Mouse (Mus musculus) hindbrain, embryonic 13.5 days (tissue): ENCODE results near the gene Znrd1as. TPM values are rescaled to one million over a fixed set of nuclear protein-coding genes. Genes with fewer than 3 reads are reported as not detected.

Experiments used
- ATAC-seq: fragments of 200-750 bp; cut with Nextera tagmentation; 2 replicates; pipeline ENCODE4 v1.8.0; 2017; ENCODE audit warnings: moderate TSS enrichment; ENCODE audit not compliant: low FRiP score
- H3K27ac ChIP-seq: fragments of 300-500 bp; sonication (generic); 2 replicates; pipeline ENCODE4 v1.5.1; 2015; ENCODE audit warnings: inconsistent platforms, mild to moderate bottlenecking, moderate library complexity
- H3K27me3 ChIP-seq: fragments of 300-500 bp; sonication (generic); 2 replicates; pipeline ENCODE4 v1.6.1; 2015; ENCODE audit warnings: mild to moderate bottlenecking, inconsistent platforms
- H3K36me3 ChIP-seq: fragments of 300-500 bp; sonication (generic); 2 replicates; pipeline ENCODE4 v1.6.1; 2015; ENCODE audit warnings: mild to moderate bottlenecking, inconsistent platforms
- H3K4me1 ChIP-seq: fragments of 300-500 bp; sonication (generic); replicated peaks from 2 replicates; pipeline ENCODE4 v1.6.1; 2015; ENCODE audit warnings: inconsistent platforms
- H3K4me2 ChIP-seq: fragments of 300-500 bp; sonication (generic); 2 replicates; pipeline ENCODE4 v1.6.1; 2015; ENCODE audit warnings: inconsistent platforms, mild to moderate bottlenecking, moderate library complexity
- H3K4me3 ChIP-seq: fragments of 300-500 bp; sonication (generic); 2 replicates; pipeline ENCODE4 v1.5.1; 2015; ENCODE audit warnings: mild to moderate bottlenecking, inconsistent platforms
- H3K9ac ChIP-seq: fragments of 300-500 bp; sonication (generic); 2 replicates; pipeline ENCODE4 v1.6.1; 2015; ENCODE audit warnings: mild to moderate bottlenecking, inconsistent platforms
- H3K9me3 ChIP-seq: fragments of 300-500 bp; sonication (generic); 2 replicates; pipeline ENCODE4 v1.6.1; 2016; ENCODE audit warnings: inconsistent platforms
- WGBS: fragments of 180-500 bp; shearing (Covaris S2); methylation state at CpG from one replicate; pipeline ENCODE4 v1.1.7; 2015; 5-methylcytosine and 5-hydroxymethylcytosine counted together
- polyA plus RNA-seq: library from polyadenylated mRNA; unstranded; fragments of >200 nt; fragmentation: Nextera tagmentation; extraction: Ambion mirVana; gene quantifications from 2 replicates; pipeline ENCODE4 v1.2.1, GENCODE M21; 2015

Gene Znrd1as
- polyA plus RNA-seq, 1 experiment from 2014 or later: 6.3 TPM

DNA sequence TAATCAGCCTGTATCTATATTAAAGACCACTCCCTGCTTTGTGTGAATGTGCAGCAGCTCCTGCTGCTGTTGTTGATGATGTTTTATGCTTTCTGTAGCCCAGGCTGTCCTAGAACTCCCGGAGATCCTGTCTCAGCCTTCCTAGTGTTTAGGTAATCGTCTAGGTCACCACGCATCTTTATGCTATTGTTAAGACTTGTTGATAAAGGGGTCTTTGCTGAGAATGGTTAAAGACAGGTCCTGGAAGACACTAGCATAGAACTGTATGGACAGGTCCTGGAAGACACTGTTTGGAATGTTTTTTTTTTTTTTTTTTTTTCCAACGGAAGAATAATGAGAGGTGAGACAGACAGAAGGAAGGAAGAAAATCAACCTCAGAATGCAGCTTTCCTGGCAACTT is 45.0 kb downstream of the Znrd1as start:
- no peaks in the 10 kb centered on the region for H3K9me3 ChIP-seq
- peak overlapping the region; percentile 66 for H3K4me2 ChIP-seq
- H3K9ac ChIP-seq: peak overlapping the region; percentile 96
- peak overlapping the region; percentile 98 for H3K27ac ChIP-seq
- peak overlapping the region; percentile 86 for H3K4me3 ChIP-seq
- peaks cover 28% of the 10 kb centered on the region for H3K4me1 ChIP-seq
- H3K36me3 ChIP-seq: peaks cover 36% of the 10 kb centered on the region
- no peaks in the 10 kb centered on the region for H3K27me3 ChIP-seq
- peak; percentile 2; the same call in 1 of the 2 replicates for ATAC-seq
- WGBS: 22% methylated on average over 4 of the region's 4 CpGs

DNA sequence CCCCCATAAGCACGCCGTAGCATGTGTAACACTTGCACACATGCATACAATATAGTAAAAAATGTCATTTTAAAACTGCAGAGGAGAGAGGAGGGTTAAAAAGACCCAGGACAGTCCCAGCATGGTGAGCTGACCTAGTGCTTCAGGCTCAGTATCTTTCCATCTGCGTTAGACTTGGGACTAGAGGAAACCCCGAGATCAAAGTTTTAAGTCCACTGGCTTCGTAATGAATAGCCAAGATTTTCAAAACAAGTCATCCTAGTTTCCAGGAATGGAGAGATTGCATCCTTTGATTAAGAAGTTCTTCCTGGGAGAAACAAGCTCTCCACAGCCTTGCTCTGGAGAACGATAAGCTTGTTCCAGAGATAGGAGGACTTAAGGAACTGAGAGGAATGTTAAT is 49.8 kb downstream of the Znrd1as start:
- WGBS: 92% methylated on average over 6 of the region's 6 CpGs
- ATAC-seq: no peak
- Histone ChIP-seq H3K9me3 (no peaks in the 10 kb centered on the region), H3K4me1 (peaks cover 46% of the 10 kb centered on the region), H3K27me3 (no peaks in the 10 kb centered on the region), H3K9ac (no peak overlapping the region), H3K4me2 (no peak overlapping the region), H3K27ac (no peak overlapping the region), H3K36me3 (peaks cover 70% of the 10 kb centered on the region), H3K4me3 (no peak overlapping the region)

DNA sequence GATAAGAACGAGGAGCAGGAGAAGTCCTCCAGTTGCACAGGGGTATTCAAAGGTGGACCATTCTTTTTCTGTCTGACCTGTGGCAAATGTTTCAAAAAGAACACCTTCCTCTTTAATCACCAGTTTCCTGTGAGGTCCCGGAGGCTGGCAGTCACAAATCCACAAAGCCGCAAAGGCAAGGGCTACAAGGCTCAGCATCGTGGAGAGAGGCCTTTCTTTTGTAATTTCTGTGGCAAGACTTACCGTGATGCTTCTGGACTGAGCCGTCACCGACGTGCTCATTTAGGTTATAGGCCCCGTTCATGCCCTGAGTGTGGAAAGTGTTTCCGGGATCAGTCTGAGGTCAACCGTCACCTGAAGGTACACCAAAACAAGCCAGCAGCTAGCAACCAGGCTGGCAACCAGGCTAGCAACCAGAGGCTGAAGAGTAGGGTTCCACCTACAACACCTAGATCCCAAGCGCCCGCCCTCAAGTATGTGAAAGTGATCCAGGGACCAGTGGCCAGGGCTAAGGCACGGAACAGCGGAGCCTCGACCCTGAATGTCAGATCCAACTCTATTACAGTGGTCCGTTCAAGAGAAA is 51.2 kb downstream of the Znrd1as start:
- Histone ChIP-seq H3K4me2 (no peak overlapping the region), H3K27ac (no peak overlapping the region), H3K27me3 (no peaks in the 10 kb centered on the region), H3K4me3 (no peak overlapping the region), H3K9me3 (no peaks in the 10 kb centered on the region), H3K36me3 (peaks cover 72% of the 10 kb centered on the region), H3K4me1 (peaks cover 33% of the 10 kb centered on the region), H3K9ac (no peak overlapping the region)
- WGBS: 93% methylated on average over 17 of the region's 17 CpGs
- ATAC-seq: no peak

DNA sequence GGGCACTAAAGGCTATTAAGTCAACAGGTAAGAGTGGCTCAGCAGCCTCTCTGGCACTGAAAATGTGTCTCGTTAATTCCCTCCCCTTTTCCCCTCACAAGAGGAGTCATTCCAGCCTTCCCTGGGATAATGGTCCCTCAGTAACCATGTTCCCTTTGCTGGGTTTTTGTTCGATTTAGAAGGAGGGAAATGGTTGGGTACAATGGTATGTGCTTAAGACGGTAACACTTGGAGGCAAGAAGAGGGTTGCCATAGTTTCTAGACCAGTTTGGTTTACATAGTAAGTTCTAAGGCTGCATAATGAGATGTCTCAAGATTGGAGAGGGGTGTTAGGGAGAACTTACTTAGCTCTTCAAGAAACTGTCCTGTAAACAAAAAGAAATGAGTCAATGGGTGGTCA is 53.3 kb downstream of the Znrd1as start:
- H3K27ac ChIP-seq: no peak overlapping the region
- H3K4me2 ChIP-seq: no peak overlapping the region
- H3K9me3 ChIP-seq: no peaks in the 10 kb centered on the region
- peaks cover 26% of the 10 kb centered on the region for H3K4me1 ChIP-seq
- peaks cover 54% of the 10 kb centered on the region for H3K36me3 ChIP-seq
- H3K27me3 ChIP-seq: no peaks in the 10 kb centered on the region
- ATAC-seq: no peak
- H3K4me3 ChIP-seq: no peak overlapping the region
- H3K9ac ChIP-seq: no peak overlapping the region
- WGBS: 85% methylated on average over 3 of the region's 3 CpGs

DNA sequence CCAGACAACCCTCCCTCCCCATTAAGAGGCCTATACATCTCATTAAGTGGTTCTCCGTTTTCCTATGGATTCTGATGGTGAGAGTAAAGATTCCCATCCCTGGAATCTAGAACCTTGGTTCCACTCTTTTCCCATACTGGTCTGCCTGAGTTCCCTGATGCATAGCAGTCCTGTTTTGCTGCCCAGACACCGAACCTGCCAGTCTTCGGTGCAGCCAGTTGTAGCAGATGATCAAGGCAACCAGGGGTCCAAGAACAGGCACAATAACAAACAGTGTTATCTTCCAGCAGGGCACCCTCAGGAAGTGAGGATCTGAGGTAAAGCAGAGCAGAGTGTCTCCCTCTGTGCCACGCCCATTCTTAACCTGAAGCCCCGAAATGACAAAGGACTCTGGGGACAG is 53.7 kb downstream of the Znrd1as start:
- no peak overlapping the region for H3K27ac ChIP-seq
- H3K9ac ChIP-seq: no peak overlapping the region
- H3K36me3 ChIP-seq: peaks cover 50% of the 10 kb centered on the region
- no peak overlapping the region for H3K4me3 ChIP-seq
- peaks cover 26% of the 10 kb centered on the region for H3K4me1 ChIP-seq
- H3K9me3 ChIP-seq: no peaks in the 10 kb centered on the region
- ATAC-seq: no peak
- 77% methylated on average over 5 of the region's 5 CpGs for WGBS
- no peak overlapping the region for H3K4me2 ChIP-seq
- H3K27me3 ChIP-seq: no peaks in the 10 kb centered on the region

Other genes starting within 250 kb of the Znrd1as start
- gene H2-M10.5, start 185.7 kb upstream of the Znrd1as start, polyA plus RNA-seq: not detected in 2 replicates
- not detected in 2 replicates for gene H2-M10.6, start 146.4 kb upstream of the Znrd1as start, polyA plus RNA-seq
- 48.7 and 49.1 TPM in 2 replicates for gene Trim26, start 121.5 kb upstream of the Znrd1as start, polyA plus RNA-seq
- gene Trim15, start 91.4 kb upstream of the Znrd1as start, polyA plus RNA-seq: 0.40 and 0.52 TPM in 2 replicates
- gene Trim10, start 89.0 kb upstream of the Znrd1as start, polyA plus RNA-seq: 1.3 and 1.8 TPM in 2 replicates
- not detected in 2 replicates for gene Trim40, start 68.5 kb upstream of the Znrd1as start, polyA plus RNA-seq
- gene Trim31, start 60.5 kb upstream of the Znrd1as start, polyA plus RNA-seq: not detected in 2 replicates
- 0.69 and 1.3 TPM in 2 replicates for gene Rnf39, start 15.7 kb upstream of the Znrd1as start, polyA plus RNA-seq
- 163 and 169 TPM in 2 replicates for gene Ppp1r11, start 6.9 kb upstream of the Znrd1as start, polyA plus RNA-seq
- gene Znrd1, start within 50 bp of the Znrd1as start, polyA plus RNA-seq: 66.4 and 67.7 TPM in 2 replicates
- gene 2410137M14Rik, start 22.6 kb downstream of the Znrd1as start, polyA plus RNA-seq: 0.47 TPM in 1 of 2 replicates, not detected in the other
- 2.7 and 2.8 TPM in 2 replicates for gene H2-M5, start 30.9 kb downstream of the Znrd1as start, polyA plus RNA-seq
- gene Zfp57, start 42.6 kb downstream of the Znrd1as start, polyA plus RNA-seq: 270 and 287 TPM in 2 replicates
- 1.3 and 2.1 TPM in 2 replicates for gene Mog, start 64.8 kb downstream of the Znrd1as start, polyA plus RNA-seq
- 55.6 and 57.0 TPM in 2 replicates for gene Gabbr1, start 87.4 kb downstream of the Znrd1as start, polyA plus RNA-seq
- not detected in 2 replicates for gene Olfr90, start 129.9 kb downstream of the Znrd1as start, polyA plus RNA-seq
- gene Olfr91, start 139.7 kb downstream of the Znrd1as start, polyA plus RNA-seq: not detected in 2 replicates
- not detected in 2 replicates for gene Olfr92, start 161.5 kb downstream of the Znrd1as start, polyA plus RNA-seq
- not detected in 2 replicates for gene Olfr93, start 202.9 kb downstream of the Znrd1as start, polyA plus RNA-seq
- not detected in 2 replicates for gene Ubd, start 235.3 kb downstream of the Znrd1as start, polyA plus RNA-seq
- not detected in 2 replicates for gene Olfr94, start 242.4 kb downstream of the Znrd1as start, polyA plus RNA-seq